Mouse (Mus musculus): Measurements from ENCODE around the gene 4932415D10Rik. TPM values are rescaled to one million over a fixed set of nuclear protein-coding genes. Genes with fewer than 3 reads are reported as not detected.

The 4932415D10Rik gene
- polyA plus RNA-seq, 1 experiment from 2014 or later = not detected

- H3K9ac ChIP-seq (ENCODE audit: low read length) = peak overlapping the region; percentile 86
- peak overlapping the region; percentile 60 for H3K4me2 ChIP-seq (ENCODE audit: low read length)
- H3K9me3 ChIP-seq (replicated peaks; ENCODE audit: control insufficient read depth, low read length) = peaks cover 8% of the 10 kb centered on the region
- peak overlapping the region; percentile 88; the same call in 1 of the 2 replicates for H3K27ac ChIP-seq (ENCODE audit: low read depth, low read length)
- ATAC-seq = no peak
- H3K36me3 ChIP-seq (ENCODE audit: control insufficient read depth, insufficient read depth, low read length) = no peaks in the 10 kb centered on the region
- WGBS = 64% methylated on average over 5 of the region's 5 CpGs
- H3K27me3 ChIP-seq (replicated peaks; ENCODE audit: control insufficient read depth, insufficient read depth, low read length) = no peaks in the 10 kb centered on the region
- H3K4me1 ChIP-seq (ENCODE audit: control insufficient read depth, insufficient read depth, low read length) = no peaks in the 10 kb centered on the region
- no peak for DNase-seq (ENCODE audit: low spot score)
- peak overlapping the region; percentile 76 for H3K4me3 ChIP-seq (ENCODE audit: low read depth, low read length)
Observed at GRCm38 (mm10) chr10:82241401-82241788, 75.0 kb downstream of the 4932415D10Rik start.

DNA sequence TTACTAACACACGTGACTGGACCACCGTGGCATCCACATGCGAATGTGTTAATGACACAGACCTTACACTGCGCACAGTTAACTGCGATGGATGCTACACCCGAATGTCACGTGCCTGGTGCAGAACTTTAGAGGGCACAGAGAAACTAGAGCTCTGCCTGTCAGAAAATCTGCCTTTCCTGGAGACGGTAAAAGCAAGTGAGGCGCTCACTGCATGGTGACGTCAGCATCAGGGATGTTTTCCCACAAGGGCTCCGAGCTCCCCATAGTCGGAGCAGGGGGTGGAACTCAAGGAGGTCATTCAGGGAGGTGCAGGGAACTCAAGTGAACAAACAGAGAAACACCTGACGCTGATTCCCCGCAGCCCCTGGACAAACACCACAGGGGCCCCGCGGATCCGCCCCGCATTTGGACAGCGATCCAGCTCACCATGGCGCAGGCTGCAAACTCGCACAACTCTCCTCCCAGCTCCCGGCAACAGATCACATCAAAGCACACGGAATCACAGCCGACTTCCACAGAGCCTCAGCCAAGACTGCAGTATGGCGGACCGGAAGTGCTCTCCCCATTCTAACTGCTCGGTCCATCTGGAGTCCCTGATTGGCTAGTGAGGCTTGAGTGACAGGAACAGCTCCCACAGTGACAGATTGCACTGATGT, 75.5 kb downstream of the 4932415D10Rik start, which contains the start of gene Zfp938:
Gene Zfp938, minus strand, starts transcription at position 539 of the 659 bp plus-strand sequence.
- WGBS = 3% methylated on average over 27 of the region's 27 CpGs
- peaks cover 9% of the 10 kb centered on the region for H3K9me3 ChIP-seq (replicated peaks; ENCODE audit: control insufficient read depth, low read length)
- no peaks in the 10 kb centered on the region for H3K36me3 ChIP-seq (ENCODE audit: control insufficient read depth, insufficient read depth, low read length)
- ATAC-seq (peak; percentile 100), DNase-seq (ENCODE audit: low spot score) (peak; percentile 96)
- H3K4me2 ChIP-seq (ENCODE audit: low read length) = peak within 1 kb of the TSS; percentile 60
- H3K27ac ChIP-seq (ENCODE audit: low read depth, low read length) = peak within 1 kb of the TSS; percentile 88
- H3K9ac ChIP-seq (ENCODE audit: low read length) = peak within 1 kb of the TSS; percentile 86
- no peaks in the 10 kb centered on the region for H3K27me3 ChIP-seq (replicated peaks; ENCODE audit: control insufficient read depth, insufficient read depth, low read length)
- H3K4me3 ChIP-seq (ENCODE audit: low read depth, low read length) = peak within 1 kb of the TSS; percentile 76
- H3K4me1 ChIP-seq (ENCODE audit: control insufficient read depth, insufficient read depth, low read length) = no peaks in the 10 kb centered on the region

Other genes starting within 250 kb of the 4932415D10Rik start
- gene BC024063, start 233.2 kb downstream of the 4932415D10Rik start, polyA plus RNA-seq (2014; fragmentation: Nextera tagmentation; extraction: Ambion mirVana) = 10.3 and 10.7 TPM in 2 replicates
- gene AU041133, start 188.6 kb downstream of the 4932415D10Rik start, polyA plus RNA-seq (2014; fragmentation: Nextera tagmentation; extraction: Ambion mirVana) = 8.6 and 9.9 TPM in 2 replicates
- 20.0 and 23.8 TPM in 2 replicates for gene Zfp938, start 75.3 kb downstream of the 4932415D10Rik start, polyA plus RNA-seq (2014; fragmentation: Nextera tagmentation; extraction: Ambion mirVana)
- gene Gm4924, start 37.7 kb upstream of the 4932415D10Rik start, polyA plus RNA-seq (2014; fragmentation: Nextera tagmentation; extraction: Ambion mirVana) = 7.9 and 8.0 TPM in 2 replicates
- not detected in 2 replicates for gene Gm1553, start 176.0 kb upstream of the 4932415D10Rik start, polyA plus RNA-seq (2014; fragmentation: Nextera tagmentation; extraction: Ambion mirVana)